Comparison of ENCODE assay signal across 24 mouse cellular contexts in genomic region chr12:115003118-115003517, GRCm38 (mm10).
"Had no signal": no experiment of that assay in that cellular context is flagged by ENCODE, and none has a peak within 500 bp of the region (broad histone marks: within the 10 kb centered on the region; RNA-seq: fewer than 3 reads in every experiment).

No protein-coding gene starts in this region.

- DNase-seq: gastrocnemius, postnatal 14 days; gastrocnemius, postnatal 36 days; heart, adult 18-20 months; heart, postnatal 10 days; heart, postnatal 4 days; kidney, adult 11 months; kidney, adult 2 months; kidney, adult 9 months; kidney, postnatal 14 days; kidney, postnatal 36 days; layer of hippocampus, adult 9-11 months; layer of hippocampus, postnatal 36 days; left cerebral cortex, postnatal 4 days had no signal

- H3K27me3 ChIP-seq: heart, embryonic 12.5 days; hindbrain, embryonic 13.5 days; hindbrain, embryonic 15.5 days; kidney, embryonic 15.5 days; limb, embryonic 13.5 days; limb, embryonic 15.5 days; liver, embryonic 12.5 days had no signal

- H3K4me3 ChIP-seq: heart, embryonic 10.5 days; heart, embryonic 12.5 days; hindbrain, embryonic 13.5 days; hindbrain, embryonic 15.5 days; kidney, embryonic 15.5 days; limb, embryonic 13.5 days; limb, embryonic 15.5 days; liver, embryonic 12.5 days had no signal

- H3K36me3 ChIP-seq: heart, embryonic 10.5 days; heart, embryonic 12.5 days; hindbrain, embryonic 13.5 days; hindbrain, embryonic 15.5 days; kidney, embryonic 15.5 days; limb, embryonic 13.5 days; limb, embryonic 15.5 days; liver, embryonic 12.5 days had no signal

- H3K4me1 ChIP-seq: heart, embryonic 10.5 days; heart, embryonic 12.5 days; hindbrain, embryonic 13.5 days; hindbrain, embryonic 15.5 days; kidney, embryonic 15.5 days; limb, embryonic 13.5 days; limb, embryonic 15.5 days; liver, embryonic 12.5 days had no signal

- H3K9me3 ChIP-seq: limb, embryonic 15.5 days had no signal

- H3K27ac ChIP-seq: heart, embryonic 10.5 days; hindbrain, embryonic 13.5 days; hindbrain, embryonic 15.5 days; hindbrain, postnatal 0 days; kidney, embryonic 15.5 days; kidney, postnatal 0 days; limb, embryonic 13.5 days; limb, embryonic 15.5 days; liver, embryonic 12.5 days had no signal

- ATAC-seq: hindbrain, postnatal 0 days; intestine, embryonic 16.5 days; liver, embryonic 12.5 days had no signal
